Mouse (Mus musculus) testis, adult 2 months (tissue): ENCODE measurements around the gene Myo9a. TPM values are rescaled to one million over a fixed set of nuclear protein-coding genes. Genes with fewer than 3 reads are reported as not detected.
"Not testable (repeated sequence)": the region's sequence is repeated elsewhere in the genome, so short reads cannot be mapped to it uniquely, and the experiment has no call there.

Experiments used
- H3K27ac ChIP-seq: fragments of 200-500 bp; 2 replicates; pipeline ENCODE4 v1.5.1; 2012; ENCODE audit warnings: low read depth, low read length; ENCODE audit not compliant: control insufficient read depth, insufficient read depth
- H3K27me3 ChIP-seq: fragments of 200-500 bp; 2 replicates; pipeline ENCODE4 v1.6.1; 2012; ENCODE audit warnings: mild to moderate bottlenecking, low read length, moderate library complexity; ENCODE audit not compliant: control insufficient read depth, insufficient read depth
- H3K36me3 ChIP-seq: fragments of 200-500 bp; 2 replicates; pipeline ENCODE4 v1.6.1; 2012; ENCODE audit warnings: mild to moderate bottlenecking, low read length; ENCODE audit not compliant: control insufficient read depth, insufficient read depth
- H3K4me1 ChIP-seq: fragments of 200-500 bp; 2 replicates; pipeline ENCODE4 v1.6.1; 2012; ENCODE audit warnings: low read length; ENCODE audit not compliant: control insufficient read depth, insufficient read depth
- H3K4me3 ChIP-seq: fragments of 200-500 bp; 2 replicates; pipeline ENCODE4 v1.5.1; 2012; ENCODE audit warnings: low read depth, mild to moderate bottlenecking, low read length, moderate library complexity, mixed read lengths; ENCODE audit not compliant: control insufficient read depth
- CTCF ChIP-seq: fragments of 200-500 bp; IDR thresholded peaks from 2 replicates; pipeline ENCODE4 v1.5.1; 2012; ENCODE audit warnings: low read depth, mild to moderate bottlenecking, inconsistent platforms, low read length, moderate library complexity; ENCODE audit not compliant: control insufficient read depth, insufficient read depth, insufficient replicate concordance
- POLR2A ChIP-seq: fragments of 200-500 bp; IDR thresholded peaks from 2 replicates; pipeline ENCODE4 v1.6.1; 2012; ENCODE audit warnings: low read depth, mild to moderate bottlenecking, inconsistent platforms, low read length, moderate library complexity; ENCODE audit not compliant: control insufficient read depth
- polyA plus RNA-seq: library from polyadenylated mRNA; depleted of rRNA; stranded (reverse); fragments of >200 nt; gene quantifications from 2 replicates; pipeline ENCODE4 v1.2.3, GENCODE M21; 2012

Myo9a gene
- polyA plus RNA-seq, 1 experiment: 18.5 TPM

DNA sequence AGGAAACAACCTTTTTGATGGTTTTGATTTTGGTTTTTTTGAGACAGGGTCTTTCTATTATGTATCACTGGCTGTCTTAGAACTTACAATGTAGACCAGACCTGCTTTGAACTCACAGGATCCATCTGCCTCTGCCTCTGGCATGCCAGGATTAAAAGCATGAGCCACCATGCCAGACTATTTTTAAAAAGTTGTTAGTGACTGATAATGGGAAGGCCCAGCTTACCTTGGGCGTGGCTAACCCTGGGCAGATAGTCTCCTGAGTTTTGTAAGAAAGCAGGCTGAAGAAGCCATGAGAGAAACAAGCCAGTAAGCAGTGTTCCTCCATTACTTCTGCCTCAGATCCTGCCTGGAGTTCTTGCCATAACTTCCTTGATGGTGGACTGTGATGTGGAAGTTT is 152.7 kb downstream of the Myo9a start:
- H3K27me3 ChIP-seq: no peaks in the 10 kb centered on the region

DNA sequence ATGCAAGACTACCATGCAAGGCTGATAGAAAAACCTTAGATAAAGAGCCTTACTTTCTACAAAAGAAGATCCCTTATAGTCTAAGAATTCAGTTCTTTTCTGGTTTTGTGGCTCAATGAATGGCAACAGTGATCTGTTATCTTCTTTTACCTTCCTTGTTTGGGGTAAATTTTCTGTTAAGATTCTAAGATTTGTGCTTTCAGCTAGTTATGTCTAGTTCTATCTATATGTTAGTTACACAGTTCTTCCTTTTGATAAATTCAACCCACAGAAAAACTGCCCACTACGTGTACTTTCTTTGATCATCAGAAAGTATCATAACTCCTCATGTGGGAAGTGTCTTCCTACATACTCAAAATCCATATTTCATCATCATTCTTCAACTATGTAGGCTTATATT is 164.1 kb downstream of the Myo9a start:
- no peak overlapping the region for H3K27ac ChIP-seq
- H3K36me3 ChIP-seq: no peaks in the 10 kb centered on the region
- H3K4me1 ChIP-seq: no peaks in the 10 kb centered on the region
- TF ChIP-seq POLR2A: no peak
- TF ChIP-seq CTCF: no peak
- no peak overlapping the region for H3K4me3 ChIP-seq
- no peaks in the 10 kb centered on the region for H3K27me3 ChIP-seq

More for the DNA sequence above, 152.7 kb downstream of the Myo9a start:
- H3K4me3 ChIP-seq: no peak overlapping the region
- H3K27ac ChIP-seq: no peak overlapping the region
- no peak for TF ChIP-seq POLR2A
- TF ChIP-seq CTCF: no peak
- H3K4me1 ChIP-seq: no peaks in the 10 kb centered on the region
- no peaks in the 10 kb centered on the region for H3K36me3 ChIP-seq

DNA sequence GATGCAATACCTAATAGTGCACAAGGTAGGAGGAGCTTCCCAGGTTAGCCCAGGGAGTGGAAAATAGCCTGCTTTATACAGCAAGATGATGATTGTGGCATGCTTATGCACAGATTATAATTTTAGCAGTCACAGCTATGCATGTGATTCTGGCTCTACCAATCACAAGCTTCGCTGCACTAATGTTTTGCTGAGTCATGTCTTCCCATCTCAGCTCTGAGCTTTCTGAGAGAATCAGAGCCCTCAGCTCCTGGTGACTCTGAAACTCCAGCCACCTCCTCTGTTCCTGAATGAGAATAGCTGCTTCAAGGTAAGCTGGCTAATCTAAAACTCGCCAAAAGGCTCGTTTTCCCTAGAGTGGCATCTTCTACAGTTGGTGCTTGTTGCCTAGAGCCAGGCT is 179.6 kb downstream of the Myo9a start:
- Histone ChIP-seq H3K27me3 (no peaks in the 10 kb centered on the region), H3K36me3 (no peaks in the 10 kb centered on the region), H3K4me3 (no peak overlapping the region), H3K4me1 (no peaks in the 10 kb centered on the region), H3K27ac (no peak overlapping the region)
- TF ChIP-seq CTCF: no peak
- no peak for TF ChIP-seq POLR2A

DNA sequence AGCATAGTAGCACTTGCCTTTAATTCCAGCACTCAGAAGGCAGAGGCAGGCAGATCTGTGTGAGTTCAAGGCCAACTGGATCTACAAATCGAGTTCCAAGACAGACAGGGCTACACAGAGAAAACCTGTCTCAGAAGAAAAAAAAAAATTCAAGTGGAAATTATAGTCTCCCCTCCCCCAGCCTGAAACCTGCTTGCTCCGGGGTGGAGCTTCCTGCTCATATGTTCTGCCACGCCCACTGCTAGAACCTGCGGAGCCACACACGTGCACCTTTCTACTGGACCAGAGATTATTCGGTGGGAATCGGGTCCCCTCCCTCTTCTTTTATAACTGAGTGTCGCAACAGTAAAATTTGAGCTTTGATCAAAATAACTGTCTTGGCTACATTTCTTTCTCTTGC is 185.2 kb downstream of the Myo9a start:
- H3K4me3 ChIP-seq, H3K27me3 ChIP-seq, H3K4me1 ChIP-seq, H3K27ac ChIP-seq, H3K36me3 ChIP-seq: not testable (repeated sequence)

DNA sequence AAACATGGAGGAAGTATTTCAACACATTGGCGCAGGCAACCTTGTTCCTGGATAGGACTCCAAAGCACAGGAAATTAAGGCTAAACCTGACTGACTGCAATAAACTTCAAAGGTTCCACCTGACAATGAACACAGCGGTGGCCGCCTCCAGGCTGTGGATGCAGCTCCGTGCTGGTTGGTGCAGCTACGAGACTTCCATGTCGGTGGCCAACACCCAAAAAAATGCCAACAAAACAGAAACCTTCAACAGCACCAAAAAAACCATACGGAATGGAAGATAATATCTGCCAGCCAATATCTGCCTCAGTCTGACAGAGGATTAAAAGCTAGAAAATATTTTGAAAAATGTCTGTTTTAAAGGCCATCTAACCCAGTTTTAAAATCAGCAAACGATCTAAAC is 187.8 kb downstream of the Myo9a start:
- H3K27me3 ChIP-seq: no peaks in the 10 kb centered on the region
- no peak overlapping the region for H3K4me3 ChIP-seq
- no peak for TF ChIP-seq POLR2A
- no peak for TF ChIP-seq CTCF
- no peak overlapping the region for H3K27ac ChIP-seq
- no peaks in the 10 kb centered on the region for H3K4me1 ChIP-seq
- no peaks in the 10 kb centered on the region for H3K36me3 ChIP-seq

DNA sequence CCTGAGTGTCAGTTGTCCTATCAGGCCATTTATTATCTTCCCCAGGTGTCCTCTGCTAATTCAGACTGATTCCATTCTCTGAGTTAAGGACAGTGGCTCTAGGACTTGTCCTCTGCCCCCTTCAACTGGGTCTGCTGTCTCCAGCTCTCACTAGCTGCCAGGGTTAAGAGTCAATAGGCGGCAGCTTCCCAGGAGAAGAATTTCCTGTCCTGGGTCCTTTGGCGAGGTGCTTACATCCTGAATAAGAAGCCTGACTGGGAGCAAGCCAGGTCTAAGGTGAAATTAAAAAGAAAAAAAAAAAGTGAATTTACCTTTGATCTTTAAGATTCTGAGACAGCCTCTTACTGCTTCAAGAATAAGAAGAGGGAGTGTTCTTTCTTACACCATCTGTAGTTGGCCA is 189.0 kb downstream of the Myo9a start:
- no peak overlapping the region for H3K27ac ChIP-seq
- no peak for TF ChIP-seq CTCF
- TF ChIP-seq POLR2A: no peak

DNA sequence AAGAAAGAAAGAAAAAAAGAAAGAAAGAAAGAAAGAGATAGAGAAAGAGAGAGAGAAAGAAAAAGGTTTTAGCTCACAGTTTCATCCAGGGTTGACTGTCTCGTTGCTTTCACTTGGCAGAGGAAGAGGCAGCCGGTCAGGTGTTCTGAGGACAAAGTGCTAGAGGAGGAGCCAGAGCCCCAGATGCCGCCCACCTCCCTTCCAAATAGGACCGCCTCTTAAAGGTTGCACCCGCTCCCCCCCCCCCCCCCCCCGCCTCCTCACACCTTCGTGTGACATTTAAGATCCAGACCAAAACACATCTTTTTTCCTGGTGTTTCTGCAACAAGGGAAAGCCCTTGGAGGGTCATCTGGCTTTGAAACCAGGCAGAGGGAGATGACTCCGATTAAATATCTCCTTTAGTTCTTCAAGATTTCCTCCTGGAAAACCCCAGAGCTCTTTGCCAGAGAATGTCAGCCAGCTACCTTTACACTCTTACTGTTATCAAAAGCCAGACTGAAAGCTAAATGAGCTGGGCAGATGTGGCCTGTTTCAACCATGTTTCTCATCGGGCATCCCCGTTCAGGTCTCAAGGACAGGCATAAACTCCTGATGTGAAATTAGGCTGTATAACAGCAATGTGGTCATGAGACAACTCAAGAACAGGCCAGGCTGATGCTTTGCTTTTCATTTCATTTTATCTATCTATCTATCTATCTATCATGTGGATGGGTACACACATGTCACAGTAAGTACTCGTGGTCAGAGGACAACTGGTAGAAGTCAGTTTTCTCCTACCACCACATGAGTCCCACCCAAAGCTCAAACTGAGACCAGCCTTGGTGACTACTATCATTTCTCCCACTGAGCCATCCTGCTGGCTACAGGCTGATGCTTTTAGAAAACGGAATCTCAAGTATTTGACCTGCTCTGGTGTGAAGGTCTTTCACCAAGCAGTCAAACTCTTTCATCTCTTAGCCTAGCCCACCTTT is 190.5 kb downstream of the Myo9a start:
- TF ChIP-seq POLR2A (no peak), CTCF (no peak)

More for the DNA sequence above, 189.0 kb downstream of the Myo9a start:
- Histone ChIP-seq H3K36me3 (no peaks in the 10 kb centered on the region), H3K27me3 (no peaks in the 10 kb centered on the region), H3K4me1 (no peaks in the 10 kb centered on the region), H3K4me3 (no peak overlapping the region)

More for the DNA sequence above, 190.5 kb downstream of the Myo9a start:
- no peak overlapping the region for H3K4me3 ChIP-seq
- no peak overlapping the region for H3K27ac ChIP-seq
- H3K4me1 ChIP-seq: no peaks in the 10 kb centered on the region
- no peaks in the 10 kb centered on the region for H3K36me3 ChIP-seq
- no peaks in the 10 kb centered on the region for H3K27me3 ChIP-seq
